Mouse (Mus musculus) bone marrow, adult 2 months (tissue): ENCODE results near the gene Gm9821.

Experiments
- CTCF ChIP-seq: fragments of 200-500 bp; IDR thresholded peaks from 2 replicates; pipeline ENCODE4 v1.5.1; 2011; ENCODE audit warnings: low read length, control low read depth; ENCODE audit not compliant: control insufficient read depth, insufficient read depth
- POLR2A ChIP-seq: fragments of 200-500 bp; IDR thresholded peaks from 2 replicates; pipeline ENCODE4 v1.6.1; 2011; ENCODE audit warnings: low read depth, mild to moderate bottlenecking, control low read depth, low read length, borderline replicate concordance; ENCODE audit not compliant: control insufficient read depth

GRCm38 (mm10) chr2:91949411-91950274, 4.1 kb downstream of the Gm9821 start:
- no peak for TF ChIP-seq CTCF
- TF ChIP-seq POLR2A, result peak; percentile 18; the same call in 1 of the 2 replicates
